Mouse (Mus musculus): ENCODE measurements around the gene Actr2.
"Not testable (repeated sequence)": the region's sequence is repeated elsewhere in the genome, so short reads cannot be mapped to it uniquely, and the experiment has no call there.

DNA sequence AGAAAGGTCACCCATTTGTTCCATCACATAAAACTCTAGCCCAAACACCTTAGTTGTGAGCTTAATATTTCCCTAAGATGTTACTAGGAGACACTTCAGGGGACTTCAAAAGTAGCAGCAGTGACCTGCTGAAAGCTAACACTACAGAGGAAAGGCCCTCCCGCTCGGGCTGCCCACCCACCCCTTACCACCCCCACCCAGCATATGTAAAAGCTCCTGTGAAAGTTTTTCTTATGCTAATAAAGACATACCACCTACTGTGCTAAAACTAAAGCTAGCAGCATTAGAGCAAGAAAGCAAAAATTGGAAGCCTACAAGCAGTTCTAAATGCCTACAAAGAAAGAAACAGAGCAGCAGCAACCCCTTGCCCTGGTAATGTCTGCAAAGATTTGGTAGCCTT is 48.6 kb downstream of the Actr2 start:
- TF ChIP-seq CTCF (IDR thresholded peaks at IDR 0.05; ENCODE audit: low read depth, low read length); POLR2A (IDR thresholded peaks at IDR 0.05; ENCODE audit: insufficient read depth, low read length); EP300 (IDR thresholded peaks at IDR 0.05; ENCODE audit: insufficient read depth, low read depth, low read length): not testable (repeated sequence)

Measured in ES-Bruce4 (cell line).